10 mouse cellular contexts compared by ENCODE assay signal in genomic region chr9:46337852-46338291, GRCm38 (mm10). TPM values are rescaled to one million over a fixed set of nuclear protein-coding genes. Genes with fewer than 3 reads are reported as not detected.
DNase-seq lines count a peak whose midpoint lies in the region; ATAC-seq and TF ChIP-seq lines count a peak whose summit lies in the region.
"Had no signal": no experiment of that assay in that cellular context is flagged by ENCODE, and none has a peak within 500 bp of the region (broad histone marks: within the 10 kb centered on the region; RNA-seq: fewer than 3 reads in every experiment).

No protein-coding gene starts in this region.

- ATAC-seq in lung, embryonic 14.5 days (ENCODE audit: insufficient read depth) = peak; percentile 63
- ATAC-seq in hindbrain, embryonic 15.5 days (ENCODE audit: low FRiP score, low read depth) = peak; percentile 92
- peak; percentile 94 for ATAC-seq in midbrain, embryonic 15.5 days (replicated peaks)
- ATAC-seq in erythroblast, adult 5-6 weeks (replicated peaks; ENCODE audit: low FRiP score, poor library complexity, severe bottlenecking) = no peak

- H3K27ac ChIP-seq in lung, embryonic 14.5 days (ENCODE audit: low read depth) = no peak overlapping the region
- peak overlapping the region; percentile 71 for H3K27ac ChIP-seq in hindbrain, embryonic 15.5 days (replicated peaks)
- H3K27ac ChIP-seq in midbrain, embryonic 15.5 days = peak overlapping the region; percentile 56
- H3K27ac ChIP-seq: limb, embryonic 15.5 days had no signal

- no peak overlapping the region for H3K4me3 ChIP-seq in lung, embryonic 14.5 days (ENCODE audit: low read depth, low read length)
- no peak overlapping the region for H3K4me3 ChIP-seq in lung, adult 2 months (replicated peaks; ENCODE audit: extremely low read depth, low read depth, low read length)
- H3K4me3 ChIP-seq in hindbrain, embryonic 15.5 days = no peak overlapping the region
- no peak overlapping the region for H3K4me3 ChIP-seq in midbrain, embryonic 15.5 days
- H3K4me3 ChIP-seq: limb, embryonic 15.5 days had no signal

- no peak for TF ChIP-seq CTCF in lung, embryonic 14.5 days (IDR thresholded peaks at IDR 0.05; ENCODE audit: low read depth)
- no peak for TF ChIP-seq CTCF in lung, adult 2 months (IDR thresholded peaks at IDR 0.05; ENCODE audit: insufficient read depth, low read length)

- intact Hi-C loops in gastrocnemius, postnatal 36 days (cut with DNase I) = no loop called here

- DNase-seq in lung, embryonic 14.5 days = peak; percentile 52
- no peak for DNase-seq in lung, adult 2 months
- peak; percentile 79 for DNase-seq in embryo, embryonic 11 days
- DNase-seq in ovary, postnatal 10 days (ENCODE audit: low spot score) = no peak
- DNase-seq in gastrocnemius, postnatal 36 days = no peak

- H3K4me2 ChIP-seq in lung, embryonic 14.5 days = no peak overlapping the region
- no peak overlapping the region for H3K4me2 ChIP-seq in hindbrain, embryonic 15.5 days
- no peak overlapping the region for H3K4me2 ChIP-seq in midbrain, embryonic 15.5 days
- H3K4me2 ChIP-seq: limb, embryonic 15.5 days had no signal

- H3K9me3 ChIP-seq in lung, embryonic 14.5 days (ENCODE audit: low read depth, low read length) = no peaks in the 10 kb centered on the region
- no peaks in the 10 kb centered on the region for H3K9me3 ChIP-seq in hindbrain, embryonic 15.5 days
- no peaks in the 10 kb centered on the region for H3K9me3 ChIP-seq in midbrain, embryonic 15.5 days
- H3K9me3 ChIP-seq: limb, embryonic 15.5 days had no signal

- TF ChIP-seq POLR2A in lung, adult 2 months (IDR thresholded peaks at IDR 0.05; ENCODE audit: borderline replicate concordance, extremely low read depth, low read depth, low read length) = no peak

- no peaks in the 10 kb centered on the region for H3K36me3 ChIP-seq in lung, embryonic 14.5 days (ENCODE audit: insufficient read depth)
- no peaks in the 10 kb centered on the region for H3K36me3 ChIP-seq in hindbrain, embryonic 15.5 days
- H3K36me3 ChIP-seq in midbrain, embryonic 15.5 days (replicated peaks) = no peaks in the 10 kb centered on the region
- H3K36me3 ChIP-seq: limb, embryonic 15.5 days had no signal

- H3K4me1 ChIP-seq in lung, embryonic 14.5 days (ENCODE audit: insufficient read depth) = no peaks in the 10 kb centered on the region
- no peaks in the 10 kb centered on the region for H3K4me1 ChIP-seq in lung, adult 2 months (ENCODE audit: control insufficient read depth, insufficient read depth, low read length)
- peaks cover 23% of the 10 kb centered on the region for H3K4me1 ChIP-seq in hindbrain, embryonic 15.5 days (replicated peaks)
- peaks cover 25% of the 10 kb centered on the region for H3K4me1 ChIP-seq in midbrain, embryonic 15.5 days

- WGBS in lung, embryonic 14.5 days = 14% methylated on average over 3 of the region's 3 CpGs
- 24% methylated on average over 3 of the region's 3 CpGs for WGBS in lung, adult 2 months
- 1% methylated on average over 3 of the region's 3 CpGs for WGBS in hindbrain, embryonic 15.5 days
- WGBS in midbrain, embryonic 15.5 days = 0% methylated on average over 3 of the region's 3 CpGs

- H3K9ac ChIP-seq in lung, embryonic 14.5 days = no peak overlapping the region
- no peak overlapping the region for H3K9ac ChIP-seq in hindbrain, embryonic 15.5 days
- H3K9ac ChIP-seq in midbrain, embryonic 15.5 days = no peak overlapping the region
- H3K9ac ChIP-seq: limb, embryonic 15.5 days had no signal

- 0 out of 2 replicates have a peak, but pooled peaks cover 3% of the 10 kb centered on the region for H3K27me3 ChIP-seq in lung, embryonic 14.5 days (ENCODE audit: insufficient read depth, low read length)
- no peaks in the 10 kb centered on the region for H3K27me3 ChIP-seq in hindbrain, embryonic 15.5 days
- 0 out of 2 replicates have a peak, but pooled peaks cover 4% of the 10 kb centered on the region for H3K27me3 ChIP-seq in midbrain, embryonic 15.5 days (replicated peaks)

RNA-seq across cellular contexts. Expression of gene 4931429L15Rik, which starts 18.1 kb away (rescaled TPM):
- polyA plus RNA-seq in lung, embryonic 14.5 days (2014; fragmentation: Nextera tagmentation; extraction: Ambion mirVana) = not detected in 2 replicates
- not detected in 2 replicates for polyA plus RNA-seq in lung, adult 2 months (2012; rRNA removed)
- 0.13 TPM in 1 of 2 replicates, not detected in the other for polyA plus RNA-seq in hindbrain, embryonic 15.5 days (2015; fragmentation: Nextera tagmentation; extraction: Ambion mirVana)
- not detected in 2 replicates for polyA plus RNA-seq in midbrain, embryonic 15.5 days (2015; fragmentation: Nextera tagmentation; extraction: Ambion mirVana)
- total RNA-seq in erythroblast, adult 5-6 weeks (2015; ENCODE audit: low replicate concordance) = not detected in 2 replicates
- total RNA-seq in erythroblast, adult 5-6 weeks (2017; ENCODE audit: low replicate concordance) = not detected in 2 replicates
- total RNA-seq in gastrocnemius, postnatal 36 days (2021) = not detected
- polyA plus RNA-seq: limb, embryonic 15.5 days; stomach, embryonic 14.5 days had no signal

RNA-seq across cellular contexts. Expression of gene Bud13, which starts 55.1 kb away (rescaled TPM):
- 27.1 and 27.6 TPM in 2 replicates for polyA plus RNA-seq in lung, embryonic 14.5 days (2014; fragmentation: Nextera tagmentation; extraction: Ambion mirVana)
- polyA plus RNA-seq in lung, adult 2 months (2012; rRNA removed) = 8.4 and 10.0 TPM in 2 replicates
- 15.6 and 18.1 TPM in 2 replicates for polyA plus RNA-seq in hindbrain, embryonic 15.5 days (2015; fragmentation: Nextera tagmentation; extraction: Ambion mirVana)
- polyA plus RNA-seq in midbrain, embryonic 15.5 days (2015; fragmentation: Nextera tagmentation; extraction: Ambion mirVana) = 17.9 and 18.3 TPM in 2 replicates
- total RNA-seq in erythroblast, adult 5-6 weeks (2015; ENCODE audit: low replicate concordance) = 0.63 and 1.9 TPM in 2 replicates
- total RNA-seq in erythroblast, adult 5-6 weeks (2017; ENCODE audit: low replicate concordance) = 0.56 and 2.5 TPM in 2 replicates
- 1 to 10 TPM; 7.1 to 8.6 TPM for total RNA-seq in gastrocnemius, postnatal 36 days (2021)

Comparison
In these comparisons a context has a peak if more than half of its experiments do, and no peak if none do; other contexts are left out.
1. DNase-seq: peak in lung, embryonic 14.5 days (single experiment) and embryo, embryonic 11 days (single experiment); none in lung, adult 2 months (single experiment), ovary, postnatal 10 days (single experiment) and gastrocnemius, postnatal 36 days (0 of 2).